Mouse (Mus musculus): ENCODE data around the gene Fam178b.

DNA sequence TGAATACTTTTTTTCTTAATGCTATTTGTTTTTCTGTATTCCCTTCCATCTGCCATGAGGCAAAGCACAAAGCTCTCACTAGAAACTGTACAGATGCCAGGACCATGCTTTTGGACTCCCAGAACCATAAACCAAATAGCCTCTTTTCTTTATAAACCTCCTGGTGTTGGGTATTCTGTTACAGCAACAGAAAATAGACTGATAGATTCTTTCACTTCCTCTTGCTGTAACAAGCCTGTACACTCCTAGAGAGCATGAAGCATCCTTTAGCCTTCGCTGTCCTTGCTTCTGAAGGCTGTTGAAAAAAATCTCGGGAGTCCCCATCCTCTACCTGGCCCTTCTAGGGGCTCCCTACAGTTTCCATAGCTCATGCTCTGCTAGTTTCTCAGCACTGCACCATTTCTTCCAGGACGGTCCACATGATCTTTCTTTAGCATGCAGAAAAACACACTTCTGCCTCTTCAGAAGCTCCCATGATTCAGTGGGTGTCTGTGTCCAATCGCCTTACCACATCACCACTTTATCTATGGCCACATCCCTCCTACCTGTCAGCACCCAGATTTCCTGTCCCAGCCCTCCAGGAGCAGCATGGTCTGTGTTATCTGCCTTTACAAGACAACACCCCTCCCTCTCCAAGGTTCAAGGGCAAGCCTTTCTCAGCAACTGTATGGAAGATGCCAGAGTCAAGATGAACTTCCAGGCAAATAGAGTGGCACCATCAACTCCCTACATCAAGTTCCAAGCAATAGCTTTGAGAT is 25.1 kb downstream of the Fam178b start:
- TF ChIP-seq CTCF (IDR thresholded peaks at IDR 0.05; ENCODE audit: control insufficient read depth, insufficient read depth, insufficient read length) (no peak), MAX (IDR thresholded peaks at IDR 0.05) (no peak)

Measured in C2C12 (cell line).